Mouse (Mus musculus) ES-E14 (cell line): ENCODE measurements around the gene Cd68.
"Not testable (repeated sequence)": the region's sequence is repeated elsewhere in the genome, so short reads cannot be mapped to it uniquely, and the experiment has no call there.

ENCODE experiments used
- HCFC1 ChIP-seq: IDR thresholded peaks from 2 replicates; pipeline ENCODE4 v1.6.1; 2012; ENCODE audit warnings: low read length, inconsistent platforms, borderline replicate concordance; ENCODE audit not compliant: insufficient read depth
- ZC3H11A ChIP-seq: IDR thresholded peaks from 2 replicates; pipeline ENCODE4 v1.6.1; 2012; ENCODE audit warnings: low read depth, mild to moderate bottlenecking, inconsistent platforms, low read length, borderline replicate concordance

- TF ChIP-seq ZC3H11A, HCFC1: not testable (repeated sequence)
Observed at GRCm38 (mm10) chr11:69624339-69624738, 41.6 kb downstream of the Cd68 start.
